Mouse (Mus musculus) liver, adult (tissue): ENCODE data around the gene Rnf224.

Experiments
- GATA4 ChIP-seq: IDR thresholded peaks from 2 replicates; pipeline ENCODE4 v1.6.1; 2014; ENCODE audit warnings: mild to moderate bottlenecking, low read length; ENCODE audit not compliant: insufficient replicate concordance

Rnf224 gene

GRCm38 (mm10) chr2:25236614-25237013, at the start of gene Rnf224:
Gene Rnf224 (minus strand): TSS chr2:25236787.
- TF ChIP-seq GATA4 = no peak

- TF ChIP-seq GATA4 = no peak
Observed at GRCm38 (mm10) chr2:25286314-25286713, 49.7 kb upstream of the Rnf224 start.

GRCm38 (mm10) chr2:25285551-25285950, 49.0 kb upstream of the Rnf224 start:
- no peak for TF ChIP-seq GATA4

GRCm38 (mm10) chr2:25278928-25279882, 42.6 kb upstream of the Rnf224 start:
- TF ChIP-seq GATA4 = no peak

GRCm38 (mm10) chr2:25273010-25273409, 36.4 kb upstream of the Rnf224 start:
- no peak for TF ChIP-seq GATA4

- no peak for TF ChIP-seq GATA4
Observed at GRCm38 (mm10) chr2:25272515-25272914, 35.9 kb upstream of the Rnf224 start.

GRCm38 (mm10) chr2:25271827-25272511, 35.4 kb upstream of the Rnf224 start, which contains the start of the genes Ssna1 and Anapc2:
Gene Ssna1 (minus strand): TSS chr2:25272438.
Gene Anapc2 (plus strand): TSS chr2:25272478.
- TF ChIP-seq GATA4 = no peak

- no peak for TF ChIP-seq GATA4
Observed at GRCm38 (mm10) chr2:25267746-25268309, 31.2 kb upstream of the Rnf224 start.

GRCm38 (mm10) chr2:25267241-25267640, 30.7 kb upstream of the Rnf224 start:
- no peak for TF ChIP-seq GATA4

- TF ChIP-seq GATA4 = no peak
Observed at GRCm38 (mm10) chr2:25266720-25267119, 30.1 kb upstream of the Rnf224 start.

- no peak for TF ChIP-seq GATA4
Observed at GRCm38 (mm10) chr2:25265897-25266656, 29.5 kb upstream of the Rnf224 start.

GRCm38 (mm10) chr2:25264851-25265250, 28.3 kb upstream of the Rnf224 start:
- TF ChIP-seq GATA4 = no peak

GRCm38 (mm10) chr2:25264286-25264660, 27.7 kb upstream of the Rnf224 start:
- TF ChIP-seq GATA4 = no peak

GRCm38 (mm10) chr2:25263623-25264285, 27.2 kb upstream of the Rnf224 start:
- no peak for TF ChIP-seq GATA4
